Comparison of ENCODE assay signal across 9 mouse cellular contexts in genomic region chr17:67950523-67951213, GRCm38 (mm10). TPM values are rescaled to one million over a fixed set of nuclear protein-coding genes. Genes with fewer than 3 reads are reported as not detected.
DNase-seq lines count a peak whose midpoint lies in the region.
"Had no signal": no experiment of that assay in that cellular context is flagged by ENCODE, and none has a peak within 500 bp of the region (broad histone marks: within the 10 kb centered on the region; RNA-seq: fewer than 3 reads in every experiment).

No protein-coding gene starts in this region.

- peak; percentile 15 for DNase-seq in gastrocnemius, postnatal 14 days
- DNase-seq in gastrocnemius, adult 8-10 months (ENCODE audit: low spot score in 2 of 2): no peak
- DNase-seq in 3T3-L1 (ENCODE audit: low read depth, low spot score): peak; percentile 88
- peak; percentile 79 for DNase-seq in forelimb bud, embryonic 11.5 days (ENCODE audit: low read depth, low spot score)
- peak; percentile 26 for DNase-seq in kidney, postnatal 14 days
- DNase-seq in urinary bladder, adult 2 months (ENCODE audit: low spot score): no peak
- DNase-seq in cerebellum, adult 8-10 months: no peak
- no peak for DNase-seq in urinary bladder, postnatal 25 days (ENCODE audit: low spot score)
- DNase-seq: adrenal gland, postnatal 36 days had no signal

- intact Hi-C loops in gastrocnemius, postnatal 14 days (cut with DNase I; ENCODE audit: low total_unique reads): no loop called here

RNA-seq across cellular contexts. Expression of gene Arhgap28, which starts 53.3 kb away (rescaled TPM):
- total RNA-seq in gastrocnemius, postnatal 14 days (2021): 1 to 10 TPM; 3.7 to 5.0 TPM
- total RNA-seq in gastrocnemius, adult 8-10 months (2022): under 1 TPM; 0.38 to 0.56 (median 0.42) TPM
- 9.3 and 9.7 TPM in 2 replicates for polyA plus RNA-seq in urinary bladder, adult 2 months (2012; rRNA removed)

Comparison
In these comparisons a context has a peak if more than half of its experiments do, and no peak if none do; other contexts are left out.
1. DNase-seq: peak in gastrocnemius, postnatal 14 days (single experiment), 3T3-L1 (single experiment), forelimb bud, embryonic 11.5 days (single experiment) and kidney, postnatal 14 days (single experiment); none in gastrocnemius, adult 8-10 months (0 of 2), urinary bladder, adult 2 months (single experiment), cerebellum, adult 8-10 months (single experiment) and urinary bladder, postnatal 25 days (single experiment).